In the genomic region with DNA sequence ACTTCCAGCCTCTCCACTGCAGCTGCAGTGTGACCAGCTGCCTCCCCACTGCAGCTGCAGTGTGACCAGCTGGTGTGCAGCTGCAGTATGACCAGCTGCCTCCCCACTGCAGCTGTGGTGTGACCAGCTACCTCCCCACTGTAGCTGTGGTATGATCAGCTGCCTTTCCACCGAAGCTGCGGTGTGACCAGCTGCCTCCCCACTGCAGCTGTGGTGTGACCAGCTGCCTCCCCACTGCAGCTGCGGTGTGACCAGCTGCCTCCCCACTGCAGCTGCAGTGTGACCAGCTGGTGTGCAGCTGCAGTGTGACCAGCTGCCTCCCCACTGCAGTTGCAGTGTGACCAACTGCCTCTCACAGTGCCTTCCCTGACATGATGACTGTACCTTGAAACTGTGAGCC, we compare ENCODE assay signal across 35 mouse cellular contexts.
"Had no signal": no experiment of that assay in that cellular context is flagged by ENCODE, and none has a peak within 500 bp of the region (broad histone marks: within the 10 kb centered on the region; RNA-seq: fewer than 3 reads in every experiment).

No protein-coding gene starts in this region.

- H3K4me2 ChIP-seq: heart, embryonic 11.5 days; heart, embryonic 12.5 days; heart, embryonic 13.5 days; heart, embryonic 15.5 days; hindbrain, embryonic 12.5 days; hindbrain, embryonic 13.5 days; hindbrain, embryonic 14.5 days; hindbrain, embryonic 15.5 days; intestine, embryonic 15.5 days; kidney, embryonic 15.5 days had no signal

- H3K36me3 ChIP-seq: heart, embryonic 12.5 days; heart, embryonic 13.5 days; heart, embryonic 15.5 days; hindbrain, embryonic 10.5 days; hindbrain, embryonic 12.5 days; hindbrain, embryonic 13.5 days; hindbrain, embryonic 15.5 days; intestine, embryonic 15.5 days; kidney, embryonic 15.5 days had no signal

- H3K4me3 ChIP-seq: heart, embryonic 10.5 days; heart, embryonic 12.5 days; heart, embryonic 13.5 days; heart, embryonic 15.5 days; hindbrain, embryonic 10.5 days; hindbrain, embryonic 12.5 days; hindbrain, embryonic 13.5 days; hindbrain, embryonic 15.5 days; intestine, embryonic 15.5 days; kidney, embryonic 15.5 days; layer of hippocampus, adult 2 months had no signal

- H3K27me3 ChIP-seq: heart, embryonic 12.5 days; heart, embryonic 13.5 days; heart, embryonic 15.5 days; hindbrain, embryonic 12.5 days; hindbrain, embryonic 13.5 days; hindbrain, embryonic 15.5 days; intestine, embryonic 15.5 days; kidney, embryonic 15.5 days had no signal

- H3K27ac ChIP-seq: heart, embryonic 10.5 days; heart, embryonic 13.5 days; heart, embryonic 15.5 days; hindbrain, embryonic 10.5 days; hindbrain, embryonic 12.5 days; hindbrain, embryonic 13.5 days; hindbrain, embryonic 14.5 days; hindbrain, embryonic 15.5 days; hindbrain, postnatal 0 days; intestine, embryonic 15.5 days; kidney, embryonic 15.5 days; kidney, postnatal 0 days; layer of hippocampus, adult 2 months had no signal

- ATAC-seq: hindbrain, embryonic 16.5 days; hindbrain, postnatal 0 days; inflammation-experienced regulatory T-cells, adult 6 months; intestine, embryonic 15.5 days; intestine, embryonic 16.5 days; intestine, postnatal 0 days had no signal

- DNase-seq: heart, postnatal 10 days; heart, postnatal 14 days; heart, postnatal 36 days; heart, postnatal 4 days; kidney, adult 11 months; kidney, adult 18-20 months; kidney, adult 2 months; kidney, adult 8-10 months; kidney, adult 9 months; kidney, postnatal 10 days; kidney, postnatal 14 days; kidney, postnatal 25 days; kidney, postnatal 36 days; kidney, postnatal 4 days; layer of hippocampus, adult 9-11 months; layer of hippocampus, postnatal 36 days had no signal

- H3K9ac ChIP-seq: heart, embryonic 12.5 days; heart, embryonic 13.5 days; heart, embryonic 15.5 days; hindbrain, embryonic 12.5 days; hindbrain, embryonic 13.5 days; hindbrain, embryonic 14.5 days; hindbrain, embryonic 15.5 days; intestine, embryonic 15.5 days; kidney, embryonic 15.5 days had no signal

- H3K9me3 ChIP-seq: heart, embryonic 10.5 days; heart, embryonic 15.5 days; hindbrain, embryonic 13.5 days; hindbrain, embryonic 15.5 days had no signal

- H3K4me1 ChIP-seq: heart, embryonic 12.5 days; heart, embryonic 13.5 days; intestine, embryonic 15.5 days had no signal
